Mouse (Mus musculus) urinary bladder, postnatal 0 days (tissue): Measurements from ENCODE around the gene Selenoh. TPM values are rescaled to one million over a fixed set of nuclear protein-coding genes. Genes with fewer than 3 reads are reported as not detected.

Source experiments
- polyA plus RNA-seq: library from polyadenylated mRNA; unstranded; fragments of >200 nt; fragmentation: Nextera tagmentation; extraction: Ambion mirVana; gene quantifications from 2 replicates; pipeline ENCODE4 v1.2.1, GENCODE M21; 2015

The Selenoh gene
- polyA plus RNA-seq: 81.5 and 92.3 TPM in 2 replicates

DNA sequence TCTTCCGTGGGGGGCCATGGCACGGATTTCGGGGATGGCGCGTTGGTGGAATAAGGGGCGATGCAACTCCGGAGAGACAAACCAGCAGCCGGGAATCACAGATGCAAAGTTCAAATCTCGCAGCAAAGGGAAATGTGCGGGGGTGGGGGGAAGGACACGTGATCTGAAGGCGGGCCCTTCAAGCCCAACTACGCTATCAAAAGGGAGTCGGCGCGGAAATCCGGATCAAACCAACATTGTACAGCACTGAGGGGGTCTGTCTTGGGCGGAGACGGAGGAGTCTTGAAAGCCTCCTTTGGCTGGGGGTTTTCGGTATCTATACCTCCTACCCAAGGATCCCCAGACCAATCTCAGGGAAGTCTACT lies at the start of gene Selenoh:
Gene Selenoh (minus strand): TSS at position 202 of the 365 bp plus-strand sequence.

DNA sequence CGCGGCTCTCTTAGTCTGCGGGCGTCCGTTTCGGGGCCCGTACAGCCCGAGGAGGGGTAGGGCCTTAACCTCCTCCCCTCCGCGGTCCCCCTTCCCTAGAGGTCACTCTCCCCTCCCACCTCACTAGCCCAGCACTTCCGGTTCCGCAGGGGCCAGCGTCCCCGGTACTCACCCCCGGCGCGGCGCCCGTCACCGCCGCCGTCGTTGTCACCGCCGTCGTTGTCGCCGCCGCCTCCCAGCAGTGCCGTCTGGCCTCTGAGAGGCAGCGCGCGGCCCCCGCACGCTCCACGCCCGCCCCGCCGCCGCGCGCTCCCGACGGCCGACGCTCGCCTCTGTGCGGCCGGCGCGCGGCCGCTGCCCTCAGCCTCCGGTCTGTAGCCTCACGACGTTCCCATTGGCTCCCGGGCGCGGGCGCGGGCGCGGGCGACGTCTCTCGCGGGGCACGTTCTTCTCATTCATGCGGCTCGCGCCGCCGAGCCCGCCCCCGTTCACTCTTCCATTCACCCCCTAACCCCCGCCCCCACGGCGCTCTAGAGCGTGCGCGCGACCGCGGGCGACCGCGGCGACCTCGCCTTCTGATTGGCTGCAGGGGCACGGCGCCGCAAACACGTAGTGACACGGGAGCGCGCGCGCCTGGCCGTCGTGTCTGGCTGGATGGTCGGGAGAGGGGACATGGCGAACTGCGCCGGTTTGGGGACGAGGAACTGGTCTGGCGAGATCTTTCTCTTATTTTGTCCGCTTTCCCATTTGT lies 44.4 kb upstream of the Selenoh start, which contains the start of gene Zdhhc5:
Gene Zdhhc5 (minus strand): TSS at position 370 of the 751 bp plus-strand sequence.

DNA sequence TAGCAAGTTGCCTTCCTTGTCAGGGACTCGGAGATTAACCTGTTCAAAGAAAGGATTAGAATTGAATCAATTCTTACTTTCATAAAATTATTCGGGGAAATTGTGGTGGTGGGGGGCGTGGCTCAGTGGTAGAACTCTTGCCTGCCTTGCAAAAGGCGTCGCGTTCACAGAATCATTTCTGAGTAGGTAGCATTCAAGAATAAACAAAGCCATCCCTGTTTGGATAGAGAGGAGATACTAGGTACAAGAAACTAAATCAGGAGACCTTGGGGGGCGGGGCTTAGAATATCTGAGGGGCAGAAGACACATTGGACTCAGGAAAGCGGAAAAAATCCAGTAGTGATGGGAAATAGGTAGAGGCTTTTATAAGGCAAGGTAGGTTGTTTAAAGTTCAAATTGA lies 8.4 kb upstream of the Selenoh start, which contains the start of gene Tmx2:
Gene Tmx2 (minus strand): TSS at position 125 of the 400 bp plus-strand sequence.

DNA sequence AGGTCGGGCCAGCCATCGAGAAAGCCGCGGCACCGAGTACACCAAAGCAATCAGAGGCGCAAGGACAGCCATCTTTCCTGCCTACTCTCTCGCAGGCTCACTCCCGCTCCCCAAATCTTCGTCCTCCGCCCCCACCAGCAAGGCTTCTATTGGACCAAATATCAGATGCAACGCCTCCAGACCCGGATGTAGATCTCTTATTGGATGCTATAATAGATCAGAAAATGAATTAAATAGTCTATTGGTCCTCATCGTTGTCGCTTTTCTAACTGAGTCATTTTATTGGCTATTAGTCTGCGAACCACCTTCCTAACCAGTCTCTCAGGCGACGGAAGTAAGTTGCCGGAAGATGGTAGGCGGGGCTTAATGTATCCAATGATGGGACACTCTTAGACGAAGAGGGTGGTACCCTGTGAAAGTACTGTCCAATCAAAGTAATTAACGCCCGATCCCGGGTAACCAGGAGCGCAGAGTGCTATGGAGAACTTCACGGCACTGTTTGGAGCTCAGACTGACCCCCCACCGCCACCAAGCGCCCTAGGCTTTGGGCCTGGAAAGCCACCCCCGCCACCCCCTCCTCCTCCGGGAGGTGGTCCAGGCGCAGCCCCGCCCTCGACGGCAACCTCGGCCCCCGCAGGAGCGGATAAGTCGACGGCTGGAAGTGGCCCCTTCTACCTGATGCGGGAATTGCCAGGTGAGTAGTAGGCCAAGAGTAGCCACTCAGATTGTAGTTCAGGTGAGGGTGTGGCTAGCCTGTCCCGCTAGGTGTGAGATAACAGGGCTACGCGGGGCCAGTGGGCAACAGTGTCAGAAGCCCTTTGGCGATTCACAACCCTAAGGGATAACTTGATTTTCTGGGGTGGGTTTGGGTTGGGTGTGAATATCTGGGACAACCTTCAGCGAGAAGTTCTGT lies 7.7 kb upstream of the Selenoh start, which contains the start of the genes Gm28635 and Med19:
Gene Gm28635 (minus strand): TSS at position 74 of the 913 bp plus-strand sequence.
Gene Med19 (plus strand): TSS at position 435 of the 913 bp plus-strand sequence.

DNA sequence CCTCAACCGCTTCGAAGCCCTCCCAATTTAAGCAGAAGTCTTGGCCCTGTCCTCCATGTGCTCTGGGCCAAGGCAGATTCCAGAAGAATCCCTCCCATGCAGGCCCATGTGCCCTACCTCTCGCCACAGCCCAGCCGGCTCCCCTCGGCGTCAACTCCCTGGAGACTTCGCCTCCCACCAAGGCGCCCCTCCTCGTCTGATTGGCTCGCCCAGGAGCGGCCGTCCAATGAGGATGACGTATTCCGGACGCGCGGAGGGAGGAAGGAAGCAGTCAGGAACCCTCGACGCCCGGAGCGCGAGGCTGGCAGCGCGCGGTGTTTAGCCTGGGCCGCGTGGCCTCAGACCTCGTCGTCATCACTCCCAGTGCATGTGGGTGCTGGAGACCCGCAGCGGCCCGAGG lies 11.8 kb downstream of the Selenoh start, which contains the start of gene Btbd18:
Gene Btbd18 (plus strand): TSS at position 274 of the 400 bp plus-strand sequence.

DNA sequence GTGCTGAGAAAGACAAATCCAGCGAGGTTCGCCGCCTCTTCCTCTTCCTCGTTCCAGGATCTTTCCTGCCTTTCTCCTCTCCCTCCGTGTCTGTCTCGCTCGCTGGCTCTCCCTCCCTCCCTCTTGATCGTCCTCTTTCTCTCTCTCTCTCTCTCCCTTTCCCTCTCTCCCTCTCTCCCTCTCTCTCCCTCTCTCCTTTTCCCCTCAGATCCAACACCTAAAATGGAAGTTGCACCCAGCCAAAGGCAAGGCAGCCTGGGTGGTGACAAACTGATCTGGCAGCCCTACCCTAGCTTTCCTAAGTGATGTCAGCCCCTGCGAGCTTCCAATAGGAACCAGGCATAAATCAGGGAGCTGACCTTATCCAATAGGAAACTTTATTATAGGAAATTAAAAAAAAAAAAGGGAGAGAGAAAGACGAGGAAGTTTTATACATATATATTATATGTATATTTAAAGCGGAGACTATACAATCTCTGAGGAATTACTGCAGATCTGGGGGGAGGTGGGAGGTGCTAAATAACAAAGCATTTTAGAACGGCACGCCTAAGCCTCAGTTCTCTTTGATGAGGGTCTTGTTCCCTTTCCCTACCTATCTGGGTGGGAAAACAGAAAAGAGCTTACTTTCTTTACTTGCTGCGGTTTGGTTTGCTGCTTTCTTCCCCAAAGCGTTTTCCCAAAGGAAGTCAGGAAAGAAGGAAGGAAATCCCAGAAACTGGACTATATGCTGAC lies 19.9 kb downstream of the Selenoh start, which contains the start of gene Ctnnd1:
Gene Ctnnd1 (minus strand): TSS at position 302 of the 732 bp plus-strand sequence.

Other genes starting within 250 kb of the Selenoh start
- 14.5 and 19.0 TPM in 2 replicates for gene Calcrl, start 245.4 kb downstream of the Selenoh start, polyA plus RNA-seq
- gene Tfpi, start 194.0 kb downstream of the Selenoh start, polyA plus RNA-seq: 22.3 and 24.4 TPM in 2 replicates
- gene Ctnnd1, start 20.0 kb downstream of the Selenoh start, polyA plus RNA-seq: 33.9 and 40.4 TPM in 2 replicates
- not detected in 2 replicates for gene Btbd18, start 11.7 kb downstream of the Selenoh start, polyA plus RNA-seq
- not detected in 2 replicates for gene Gm28635, start 7.3 kb upstream of the Selenoh start, polyA plus RNA-seq
- 14.9 and 19.1 TPM in 2 replicates for gene Med19, start 7.6 kb upstream of the Selenoh start, polyA plus RNA-seq
- 53.1 and 59.6 TPM in 2 replicates for gene Tmx2, start 8.4 kb upstream of the Selenoh start, polyA plus RNA-seq
- gene Zdhhc5, start 44.4 kb upstream of the Selenoh start, polyA plus RNA-seq: 20.5 and 26.0 TPM in 2 replicates
- gene Clp1, start 56.6 kb upstream of the Selenoh start, polyA plus RNA-seq: 13.2 and 13.6 TPM in 2 replicates
- 2.1 and 2.6 TPM in 2 replicates for gene Ypel4, start 63.3 kb upstream of the Selenoh start, polyA plus RNA-seq
- gene Gm19426, start 72.9 kb upstream of the Selenoh start, polyA plus RNA-seq: 3.4 and 4.7 TPM in 2 replicates
- 185 and 196 TPM in 2 replicates for gene Serping1, start 104.7 kb upstream of the Selenoh start, polyA plus RNA-seq
- 53.1 and 85.5 TPM in 2 replicates for gene Ube2l6, start 128.1 kb upstream of the Selenoh start, polyA plus RNA-seq
- 0.07 TPM in 1 of 2 replicates, not detected in the other for gene Smtnl1, start 151.9 kb upstream of the Selenoh start, polyA plus RNA-seq
- 29.6 and 39.4 TPM in 2 replicates for gene Timm10, start 156.2 kb upstream of the Selenoh start, polyA plus RNA-seq
- 8.9 and 9.0 TPM in 2 replicates for gene Slc43a1, start 168.1 kb upstream of the Selenoh start, polyA plus RNA-seq
- gene Rtn4rl2, start 215.9 kb upstream of the Selenoh start, polyA plus RNA-seq: 0.96 and 1.2 TPM in 2 replicates